Mouse (Mus musculus): Measurements from ENCODE around the gene Twnk. TPM values are rescaled to one million over a fixed set of nuclear protein-coding genes. Genes with fewer than 3 reads are reported as not detected.

The Twnk gene
- total and polyA plus RNA-seq, 2 experiments from 2014 or later: 7.5 to 8.2 TPM

DNA sequence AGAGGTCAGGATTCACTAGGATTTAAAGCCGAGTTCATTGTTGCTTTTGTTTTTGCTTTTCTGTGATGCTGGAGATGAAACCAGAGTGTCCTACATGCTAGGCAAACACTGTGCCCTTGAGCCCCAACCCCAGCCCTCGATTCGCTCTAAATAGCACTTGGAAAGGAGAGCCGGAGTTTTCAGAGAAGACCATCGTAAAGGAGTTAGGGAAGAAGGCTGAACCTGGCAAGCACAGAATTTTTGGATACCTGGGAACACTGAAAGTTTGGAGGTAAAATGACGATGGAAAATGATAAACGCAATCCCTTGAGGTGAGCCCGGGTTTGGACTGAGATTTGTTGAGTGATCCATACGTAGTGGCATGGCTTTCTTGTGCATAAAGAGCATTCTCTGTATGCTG is 17.1 kb upstream of the Twnk start:
- WGBS: 32% methylated on average over 9 of the region's 9 CpGs
- TF ChIP-seq CTCF (IDR thresholded peaks at IDR 0.05; ENCODE audit: low read depth): no peak
- ATAC-seq: no peak
- Histone ChIP-seq H3K27me3 (ENCODE audit: insufficient read depth, low read length) (no peaks in the 10 kb centered on the region), H3K9ac (replicated peaks; ENCODE audit: low read length) (peak overlapping the region; percentile 94), H3K4me1 (ENCODE audit: insufficient read depth, low read length) (0 out of 2 replicates have a peak, but pooled peaks cover 2% of the 10 kb centered on the region), H3K27ac (peak overlapping the region; percentile 82; the same call in 1 of the 2 replicates), H3K4me2 (ENCODE audit: low read depth, low read length) (peak overlapping the region; percentile 93), H3K36me3 (ENCODE audit: insufficient read depth, low read length) (no peaks in the 10 kb centered on the region), H3K4me3 (ENCODE audit: low read length) (peak overlapping the region; percentile 84), H3K9me3 (ENCODE audit: low read length) (no peaks in the 10 kb centered on the region)
- DNase-seq (ENCODE audit: low spot score): no peak

DNA sequence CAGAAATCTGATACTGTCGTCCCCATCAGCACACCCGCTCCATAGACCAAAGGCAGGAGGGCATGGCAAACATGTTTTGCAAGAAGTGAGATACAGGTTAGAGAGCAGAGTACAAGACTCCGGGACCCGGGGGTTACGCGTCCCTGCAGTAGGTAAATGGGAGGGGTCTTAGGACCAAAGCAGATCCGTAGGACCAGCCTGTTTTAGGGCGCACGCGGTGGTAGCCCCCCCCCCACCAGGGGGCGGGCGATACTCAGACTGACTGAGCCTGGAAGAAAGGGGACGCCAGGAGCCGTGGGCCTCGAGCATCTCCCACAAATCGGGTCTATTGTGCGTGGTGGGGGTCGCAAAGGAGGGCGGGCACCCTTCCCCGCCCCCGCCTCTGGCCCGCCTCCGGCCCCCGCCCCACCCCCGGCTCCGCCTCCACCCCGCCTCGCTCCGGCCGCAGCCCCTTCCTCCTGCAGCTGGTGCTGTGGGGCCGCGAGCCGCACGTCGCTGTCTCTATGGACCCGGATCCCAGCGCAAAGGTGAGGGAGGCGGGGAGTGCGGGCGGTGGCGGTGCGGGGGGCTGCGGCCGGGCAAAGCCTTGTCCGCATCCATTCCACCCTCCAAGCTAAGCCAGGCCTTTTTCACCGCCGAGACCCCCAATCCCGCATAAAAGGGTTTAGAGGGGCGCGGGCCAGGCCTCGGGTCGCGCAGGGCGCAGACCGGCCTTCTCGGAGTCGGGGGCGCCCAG is 16.5 kb upstream of the Twnk start, which contains the start of gene Sema4g:
TSS of gene Sema4g (plus strand) at position 271 of the 736 bp plus-strand sequence.
- peak within 1 kb of the TSS; percentile 84 for H3K4me3 ChIP-seq (ENCODE audit: low read length)
- H3K27ac ChIP-seq: peak within 1 kb of the TSS; percentile 82
- no peaks in the 10 kb centered on the region for H3K27me3 ChIP-seq (ENCODE audit: insufficient read depth, low read length)
- H3K4me1 ChIP-seq (ENCODE audit: insufficient read depth, low read length): 0 out of 2 replicates have a peak, but pooled peaks cover 2% of the 10 kb centered on the region
- WGBS: under 1% methylated on average over 39 of the region's 58 CpGs
- peak within 1 kb of the TSS; percentile 94 for H3K9ac ChIP-seq (replicated peaks; ENCODE audit: low read length)
- no peaks in the 10 kb centered on the region for H3K36me3 ChIP-seq (ENCODE audit: insufficient read depth, low read length)
- H3K4me2 ChIP-seq (ENCODE audit: low read depth, low read length): peak within 1 kb of the TSS; percentile 93
- no peaks in the 10 kb centered on the region for H3K9me3 ChIP-seq (ENCODE audit: low read length)
- ATAC-seq (peak; percentile 78), DNase-seq (ENCODE audit: low spot score) (peak; percentile 79)
- peak; percentile 56 for TF ChIP-seq CTCF (IDR thresholded peaks at IDR 0.05; ENCODE audit: low read depth)

GRCm38 (mm10) chr19:44989567-44990495 is 15.6 kb upstream of the Twnk start:
- Histone ChIP-seq H3K27me3 (ENCODE audit: insufficient read depth, low read length) (no peaks in the 10 kb centered on the region), H3K9me3 (ENCODE audit: low read length) (no peaks in the 10 kb centered on the region), H3K4me3 (ENCODE audit: low read length) (peak overlapping the region; percentile 84), H3K36me3 (ENCODE audit: insufficient read depth, low read length) (no peaks in the 10 kb centered on the region), H3K9ac (replicated peaks; ENCODE audit: low read length) (peak overlapping the region; percentile 94), H3K4me2 (ENCODE audit: low read depth, low read length) (peak overlapping the region; percentile 93), H3K4me1 (ENCODE audit: insufficient read depth, low read length) (0 out of 2 replicates have a peak, but pooled peaks cover 2% of the 10 kb centered on the region), H3K27ac (peak overlapping the region; percentile 82)
- ATAC-seq (peak; percentile 30), DNase-seq (ENCODE audit: low spot score) (no peak)
- WGBS: 4% methylated on average over 22 of the region's 22 CpGs
- TF ChIP-seq CTCF (IDR thresholded peaks at IDR 0.05; ENCODE audit: low read depth): no peak

- Histone ChIP-seq H3K36me3 (ENCODE audit: insufficient read depth, low read length) (no peaks in the 10 kb centered on the region), H3K9ac (replicated peaks; ENCODE audit: low read length) (no peak overlapping the region), H3K27ac (no peak overlapping the region), H3K4me3 (ENCODE audit: low read length) (no peak overlapping the region), H3K4me2 (ENCODE audit: low read depth, low read length) (peak overlapping the region; percentile 93), H3K4me1 (ENCODE audit: insufficient read depth, low read length) (0 out of 2 replicates have a peak, but pooled peaks cover 2% of the 10 kb centered on the region), H3K9me3 (ENCODE audit: low read length) (no peaks in the 10 kb centered on the region), H3K27me3 (ENCODE audit: insufficient read depth, low read length) (no peaks in the 10 kb centered on the region)
- DNase-seq (ENCODE audit: low spot score) (no peak), ATAC-seq (no peak)
- TF ChIP-seq CTCF (IDR thresholded peaks at IDR 0.05; ENCODE audit: low read depth): no peak
- 76% methylated on average over 8 of the region's 8 CpGs for WGBS
Observed at GRCm38 (mm10) chr19:44991031-44991430, 14.4 kb upstream of the Twnk start.

DNA sequence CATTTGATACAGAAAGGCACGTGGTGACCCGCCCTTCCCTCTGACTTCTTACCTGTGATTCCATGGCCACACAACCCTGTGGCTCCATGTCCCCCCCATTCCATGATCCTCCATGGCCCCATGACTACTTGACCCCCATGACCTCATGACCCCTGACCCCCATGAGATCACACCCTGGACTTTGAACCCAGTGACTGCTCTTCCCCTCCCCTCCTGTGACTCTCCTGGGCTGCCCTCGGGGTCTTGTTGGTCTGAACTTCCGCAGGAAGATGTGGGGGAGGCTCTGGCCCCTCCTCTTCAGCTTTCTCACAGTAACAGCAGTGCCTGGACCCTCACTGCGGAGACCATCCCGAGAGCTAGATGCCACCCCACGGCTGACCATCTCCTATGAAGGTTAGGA is 13.2 kb upstream of the Twnk start:
- ATAC-seq (no peak), DNase-seq (ENCODE audit: low spot score) (no peak)
- Histone ChIP-seq H3K27ac (no peak overlapping the region), H3K4me2 (ENCODE audit: low read depth, low read length) (no peak overlapping the region), H3K4me1 (ENCODE audit: insufficient read depth, low read length) (0 out of 2 replicates have a peak, but pooled peaks cover 2% of the 10 kb centered on the region), H3K36me3 (ENCODE audit: insufficient read depth, low read length) (peaks cover 6% of the 10 kb centered on the region; the same call in 1 of the 2 replicates), H3K9ac (replicated peaks; ENCODE audit: low read length) (no peak overlapping the region), H3K27me3 (ENCODE audit: insufficient read depth, low read length) (no peaks in the 10 kb centered on the region), H3K9me3 (ENCODE audit: low read length) (no peaks in the 10 kb centered on the region), H3K4me3 (ENCODE audit: low read length) (no peak overlapping the region)
- WGBS: 51% methylated on average over 7 of the region's 7 CpGs
- TF ChIP-seq CTCF (IDR thresholded peaks at IDR 0.05; ENCODE audit: low read depth): no peak

GRCm38 (mm10) chr19:44992712-44993111 is 12.8 kb upstream of the Twnk start:
- WGBS: 65% methylated on average over 7 of the region's 7 CpGs
- H3K4me3 ChIP-seq (ENCODE audit: low read length): no peak overlapping the region
- 0 out of 2 replicates have a peak, but pooled peaks cover 2% of the 10 kb centered on the region for H3K4me1 ChIP-seq (ENCODE audit: insufficient read depth, low read length)
- H3K27ac ChIP-seq: no peak overlapping the region
- no peaks in the 10 kb centered on the region for H3K9me3 ChIP-seq (ENCODE audit: low read length)
- ATAC-seq: no peak
- no peak for DNase-seq (ENCODE audit: low spot score)
- H3K4me2 ChIP-seq (ENCODE audit: low read depth, low read length): no peak overlapping the region
- no peak overlapping the region for H3K9ac ChIP-seq (replicated peaks; ENCODE audit: low read length)
- no peaks in the 10 kb centered on the region for H3K27me3 ChIP-seq (ENCODE audit: insufficient read depth, low read length)
- no peak for TF ChIP-seq CTCF (IDR thresholded peaks at IDR 0.05; ENCODE audit: low read depth)
- H3K36me3 ChIP-seq (ENCODE audit: insufficient read depth, low read length): peaks cover 11% of the 10 kb centered on the region; the same call in 1 of the 2 replicates
